In the genomic region with DNA sequence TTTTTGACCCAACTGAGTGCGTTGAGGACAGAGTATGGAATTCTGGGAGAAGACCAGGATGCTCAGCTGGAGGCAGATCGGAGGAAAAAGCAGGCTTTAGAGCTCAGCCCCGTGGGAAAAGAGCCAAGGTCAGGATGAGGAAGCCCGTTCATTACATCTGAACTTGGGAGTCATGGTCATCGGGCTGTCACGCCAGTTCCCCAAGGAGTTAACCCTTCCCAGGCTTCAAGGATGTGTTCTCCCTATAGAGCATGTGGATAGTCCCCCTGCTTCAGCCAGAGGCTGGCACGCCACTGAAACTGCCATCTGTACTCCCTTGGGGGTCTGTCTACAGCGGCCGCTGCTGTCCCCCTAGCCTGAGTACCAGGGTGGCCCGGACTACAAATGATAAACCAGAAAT, we compare ENCODE assay signal across 13 mouse cellular contexts. TPM values are rescaled to one million over a fixed set of nuclear protein-coding genes. Genes with fewer than 3 reads are reported as not detected.
DNase-seq lines count a peak whose midpoint lies in the region; ATAC-seq and TF ChIP-seq lines count a peak whose summit lies in the region.
"Had no signal": no experiment of that assay in that cellular context is flagged by ENCODE, and none has a peak within 500 bp of the region (broad histone marks: within the 10 kb centered on the region; RNA-seq: fewer than 3 reads in every experiment).

No protein-coding gene starts in this region.

- intact Hi-C loops in gastrocnemius, adult 2 months (cut with DNase I): no loop called here

- H3K4me1 ChIP-seq in lung, postnatal 0 days (ENCODE audit: insufficient read depth, low read depth, low read length): peaks cover 10% of the 10 kb centered on the region; the same call in 1 of the 2 replicates
- H3K4me1 ChIP-seq in embryonic facial prominence, embryonic 10.5 days: peaks cover 63% of the 10 kb centered on the region
- peaks cover 52% of the 10 kb centered on the region for H3K4me1 ChIP-seq in liver, postnatal 0 days (ENCODE audit: insufficient read depth)
- H3K4me1 ChIP-seq in hindbrain, embryonic 11.5 days (replicated peaks; ENCODE audit: control insufficient read depth, insufficient read depth, low read length): 0 out of 2 replicates have a peak, but pooled peaks cover 2% of the 10 kb centered on the region

- 0 out of 2 replicates have a peak, but pooled peaks have one; percentile 7 for ATAC-seq in lung, postnatal 0 days
- ATAC-seq in liver, postnatal 0 days: no peak
- no peak for ATAC-seq in erythroid progenitor cell, adult 5-6 weeks (replicated peaks; ENCODE audit: low FRiP score, poor library complexity, severe bottlenecking)
- no peak for ATAC-seq in hindbrain, embryonic 11.5 days (ENCODE audit: low FRiP score)
- ATAC-seq: Patski had no signal

- WGBS in lung, postnatal 0 days: 44% methylated on average over 10 of the region's 10 CpGs
- 70% methylated on average over 10 of the region's 10 CpGs for WGBS in embryonic facial prominence, embryonic 10.5 days
- 61% methylated on average over 10 of the region's 10 CpGs for WGBS in liver, postnatal 0 days (ENCODE audit: insufficient replicate concordance)
- WGBS in hindbrain, embryonic 11.5 days: 68% methylated on average over 10 of the region's 10 CpGs

- no peak overlapping the region for H3K4me2 ChIP-seq in lung, postnatal 0 days (replicated peaks; ENCODE audit: low read depth, low read length)
- no peak overlapping the region for H3K4me2 ChIP-seq in liver, postnatal 0 days (ENCODE audit: low read depth, low read length)
- H3K4me2 ChIP-seq in hindbrain, embryonic 11.5 days (replicated peaks; ENCODE audit: low read depth, low read length): no peak overlapping the region
- H3K4me2 ChIP-seq: embryonic facial prominence, embryonic 15.5 days had no signal

- TF ChIP-seq CTCF in gastrocnemius, adult 2 months (IDR thresholded peaks at IDR 0.05): no peak
- no peak for TF ChIP-seq CTCF in lung, postnatal 0 days (IDR thresholded peaks at IDR 0.05)
- TF ChIP-seq CTCF in liver, postnatal 0 days (IDR thresholded peaks at IDR 0.05; ENCODE audit: low read depth): no peak

- H3K4me3 ChIP-seq in gastrocnemius, adult 2 months: peak overlapping the region; percentile 26
- H3K4me3 ChIP-seq in lung, postnatal 0 days (ENCODE audit: low read depth, low read length): no peak overlapping the region
- 0 out of 2 replicates have a peak overlapping the region, but pooled peaks have one; percentile 14 for H3K4me3 ChIP-seq in embryonic facial prominence, embryonic 10.5 days
- H3K4me3 ChIP-seq in liver, postnatal 0 days (ENCODE audit: low read depth, low read length): no peak overlapping the region
- no peak overlapping the region for H3K4me3 ChIP-seq in hindbrain, embryonic 11.5 days (ENCODE audit: low read depth, low read length)
- H3K4me3 ChIP-seq: embryonic facial prominence, embryonic 15.5 days; heart, embryonic 13.5 days had no signal

- no peaks in the 10 kb centered on the region for H3K9me3 ChIP-seq in lung, postnatal 0 days (ENCODE audit: low read length)
- no peaks in the 10 kb centered on the region for H3K9me3 ChIP-seq in embryonic facial prominence, embryonic 10.5 days
- no peaks in the 10 kb centered on the region for H3K9me3 ChIP-seq in liver, postnatal 0 days (ENCODE audit: low read length)
- no peaks in the 10 kb centered on the region for H3K9me3 ChIP-seq in hindbrain, embryonic 11.5 days (ENCODE audit: control insufficient read depth, low read length)
- H3K9me3 ChIP-seq: embryonic facial prominence, embryonic 15.5 days; heart, embryonic 13.5 days had no signal

- no peak overlapping the region for H3K9ac ChIP-seq in lung, postnatal 0 days (replicated peaks; ENCODE audit: low read depth)
- H3K9ac ChIP-seq in liver, postnatal 0 days (replicated peaks): no peak overlapping the region
- H3K9ac ChIP-seq in hindbrain, embryonic 11.5 days (ENCODE audit: low read depth, low read length): no peak overlapping the region
- H3K9ac ChIP-seq: embryonic facial prominence, embryonic 15.5 days had no signal

- no peak for TF ChIP-seq EP300 in lung, postnatal 0 days (IDR thresholded peaks at IDR 0.05)
- no peak for TF ChIP-seq EP300 in liver, postnatal 0 days (IDR thresholded peaks at IDR 0.05; ENCODE audit: low read depth)

- no peaks in the 10 kb centered on the region for H3K36me3 ChIP-seq in lung, postnatal 0 days (ENCODE audit: insufficient read depth, low read length)
- H3K36me3 ChIP-seq in embryonic facial prominence, embryonic 10.5 days (replicated peaks): peaks cover 3% of the 10 kb centered on the region; the same call in 1 of the 2 replicates
- H3K36me3 ChIP-seq in liver, postnatal 0 days (replicated peaks; ENCODE audit: insufficient read depth, low read length): no peaks in the 10 kb centered on the region
- no peaks in the 10 kb centered on the region for H3K36me3 ChIP-seq in hindbrain, embryonic 11.5 days (ENCODE audit: control insufficient read depth, insufficient read depth, low read length)
- H3K36me3 ChIP-seq: embryonic facial prominence, embryonic 15.5 days; heart, embryonic 13.5 days had no signal

- no peaks in the 10 kb centered on the region for H3K27me3 ChIP-seq in lung, postnatal 0 days (replicated peaks; ENCODE audit: insufficient read depth, low read length)
- H3K27me3 ChIP-seq in embryonic facial prominence, embryonic 10.5 days (replicated peaks; ENCODE audit: low read depth, poor library complexity, severe bottlenecking): peaks cover 17% of the 10 kb centered on the region
- no peaks in the 10 kb centered on the region for H3K27me3 ChIP-seq in liver, postnatal 0 days (ENCODE audit: insufficient read depth, low read length)
- H3K27me3 ChIP-seq in hindbrain, embryonic 11.5 days (ENCODE audit: control insufficient read depth, insufficient read depth, low read length): no peaks in the 10 kb centered on the region
- H3K27me3 ChIP-seq: embryonic facial prominence, embryonic 15.5 days; Patski had no signal

- peak overlapping the region; percentile 81 for H3K27ac ChIP-seq in gastrocnemius, adult 2 months
- H3K27ac ChIP-seq in lung, postnatal 0 days (ENCODE audit: low read length): no peak overlapping the region
- no peak overlapping the region for H3K27ac ChIP-seq in embryonic facial prominence, embryonic 10.5 days (replicated peaks)
- H3K27ac ChIP-seq in liver, postnatal 0 days (ENCODE audit: low read depth): peak overlapping the region; percentile 41; the same call in 1 of the 2 replicates
- H3K27ac ChIP-seq in hindbrain, embryonic 11.5 days (ENCODE audit: low read depth, low read length): no peak overlapping the region
- H3K27ac ChIP-seq: embryonic facial prominence, embryonic 15.5 days had no signal

- peak; percentile 40 for DNase-seq in gastrocnemius, adult 2 months
- no peak for DNase-seq in gastrocnemius, postnatal 4 days (ENCODE audit: low spot score in 2 of 2)
- no peak for DNase-seq in lung, postnatal 0 days (ENCODE audit: low spot score)
- no peak for DNase-seq in lung, postnatal 14 days
- DNase-seq in embryonic facial prominence, embryonic 10.5 days (ENCODE audit: low spot score): no peak
- DNase-seq in liver, postnatal 0 days: no peak
- no peak for DNase-seq in hindbrain, embryonic 11.5 days (ENCODE audit: low spot score)
- DNase-seq: right cerebral cortex, postnatal 4 days; thymus, adult 18-20 months had no signal

RNA-seq across cellular contexts. Expression of gene Ttyh2, which starts 5.1 kb away (rescaled TPM):
- total RNA-seq in gastrocnemius, adult 2 months (2021): 10 to 100 TPM; 15.7 to 17.4 TPM
- total RNA-seq in gastrocnemius, postnatal 4 days (2021): 100 to 1,000 TPM; 101 to 108 TPM
- 20.1 and 22.3 TPM in 2 replicates for polyA plus RNA-seq in lung, postnatal 0 days (2015; fragmentation: Nextera tagmentation; extraction: Ambion mirVana)
- 14.9 and 16.1 TPM in 2 replicates for polyA plus RNA-seq in embryonic facial prominence, embryonic 10.5 days (2016; fragmentation: Nextera tagmentation; extraction: Ambion mirVana)
- 22.1 and 23.7 TPM in 2 replicates for polyA plus RNA-seq in liver, postnatal 0 days (2015; fragmentation: Nextera tagmentation; extraction: Ambion mirVana)
- 1.3 and 1.8 TPM in 2 replicates for total RNA-seq in erythroid progenitor cell, adult 5-6 weeks (2015; ENCODE audit: low replicate concordance)
- total RNA-seq in erythroid progenitor cell, adult 5-6 weeks (2017; ENCODE audit: low replicate concordance): 1.6 and 2.4 TPM in 2 replicates
- 15.3 and 16.0 TPM in 2 replicates for polyA plus RNA-seq in hindbrain, embryonic 11.5 days (2014; fragmentation: Nextera tagmentation; extraction: Ambion mirVana)

RNA-seq across cellular contexts. Expression of gene Rpl38, which starts 12.0 kb away (rescaled TPM):
- total RNA-seq in gastrocnemius, adult 2 months (2021): 100 to 1,000 TPM; 544 to 670 TPM
- total RNA-seq in gastrocnemius, postnatal 4 days (2021): 1,000 to 10,000 TPM; 1,199 to 1,226 TPM
- polyA plus RNA-seq in lung, postnatal 0 days (2015; fragmentation: Nextera tagmentation; extraction: Ambion mirVana): 728 and 824 TPM in 2 replicates
- 1,047 and 1,098 TPM in 2 replicates for polyA plus RNA-seq in embryonic facial prominence, embryonic 10.5 days (2016; fragmentation: Nextera tagmentation; extraction: Ambion mirVana)
- polyA plus RNA-seq in liver, postnatal 0 days (2015; fragmentation: Nextera tagmentation; extraction: Ambion mirVana): 793 and 837 TPM in 2 replicates
- 369 and 378 TPM in 2 replicates for total RNA-seq in erythroid progenitor cell, adult 5-6 weeks (2015; ENCODE audit: low replicate concordance)
- total RNA-seq in erythroid progenitor cell, adult 5-6 weeks (2017; ENCODE audit: low replicate concordance): 367 and 731 TPM in 2 replicates
- polyA plus RNA-seq in hindbrain, embryonic 11.5 days (2014; fragmentation: Nextera tagmentation; extraction: Ambion mirVana): 833 and 865 TPM in 2 replicates

RNA-seq across cellular contexts. Expression of gene Dnaic2, which starts 46.9 kb away (rescaled TPM):
- total RNA-seq in gastrocnemius, adult 2 months (2021): under 1 TPM; 0.08 to 0.14 TPM
- total RNA-seq in gastrocnemius, postnatal 4 days (2021): 1 to 10 TPM; 1.3 to 2.0 TPM
- 6.4 and 7.3 TPM in 2 replicates for polyA plus RNA-seq in lung, postnatal 0 days (2015; fragmentation: Nextera tagmentation; extraction: Ambion mirVana)
- 1.7 and 1.8 TPM in 2 replicates for polyA plus RNA-seq in embryonic facial prominence, embryonic 10.5 days (2016; fragmentation: Nextera tagmentation; extraction: Ambion mirVana)
- polyA plus RNA-seq in liver, postnatal 0 days (2015; fragmentation: Nextera tagmentation; extraction: Ambion mirVana): 0.13 TPM in 1 of 2 replicates, not detected in the other
- total RNA-seq in erythroid progenitor cell, adult 5-6 weeks (2015; ENCODE audit: low replicate concordance): not detected in 2 replicates
- not detected in 2 replicates for total RNA-seq in erythroid progenitor cell, adult 5-6 weeks (2017; ENCODE audit: low replicate concordance)
- polyA plus RNA-seq in hindbrain, embryonic 11.5 days (2014; fragmentation: Nextera tagmentation; extraction: Ambion mirVana): 4.6 and 4.8 TPM in 2 replicates

Comparison
In these comparisons a context has a peak if more than half of its experiments do, and no peak if none do; other contexts are left out.
1. H3K27ac ChIP-seq: peak in gastrocnemius, adult 2 months (single experiment) and liver, postnatal 0 days (single experiment); none in lung, postnatal 0 days (single experiment), embryonic facial prominence, embryonic 10.5 days (single experiment) and hindbrain, embryonic 11.5 days (single experiment).
2. H3K4me3 ChIP-seq: peak in gastrocnemius, adult 2 months (single experiment) and embryonic facial prominence, embryonic 10.5 days (single experiment); none in lung, postnatal 0 days (single experiment), liver, postnatal 0 days (single experiment) and hindbrain, embryonic 11.5 days (single experiment).